Mouse (Mus musculus) T-helper 17 cell (primary cell): ENCODE data around the gene Dhrs1.

ENCODE experiments used
- in situ Hi-C, 2 experiments: fragments of 300-600 bp; cut with MboI, MseI; formaldehyde crosslinking; loops; 1 replicate in 1 of 2; 2 replicates in 1 of 2; pipeline ENCODE4 v1.15.1; 2025; ENCODE audit warnings: high pct_unique_total_duplicates in 2 of 2

Dhrs1 gene

GRCm38 (mm10) chr14:55722438-55722945, 23.0 kb downstream of the Dhrs1 start:
- in situ Hi-C loops: loop anchor here in 1 of 2 experiments (5.0 kb wide), 1 partner anchor 85 kb away; the partner anchor contains the start of genes Gm49378 and Ipo4

GRCm38 (mm10) chr14:55721700-55722437, 23.6 kb downstream of the Dhrs1 start, which contains the start of gene Rabggta:
Gene Rabggta (minus strand): TSS chr14:55722263.
- in situ Hi-C loops: loop anchor here in 1 of 2 experiments (5.0 kb wide), 1 partner anchor 85 kb away; the partner anchor contains the start of genes Gm49378 and Ipo4

- in situ Hi-C loops: loop anchor here in 1 of 2 experiments (5.0 kb wide), 1 partner anchor 84 kb away; the partner anchor contains the start of genes Gm49378 and Ipo4
These were observed 24.4 kb downstream of the Dhrs1 start for GRCm38 (mm10) chr14:55721076-55721475.

GRCm38 (mm10) chr14:55720666-55721065, 24.8 kb downstream of the Dhrs1 start:
- in situ Hi-C loops: loop anchor here in 1 of 2 experiments (5.0 kb wide), 1 partner anchor 83 kb away; the partner anchor contains the start of genes Gm49378 and Ipo4

GRCm38 (mm10) chr14:55719737-55720136, 25.8 kb downstream of the Dhrs1 start:
- in situ Hi-C loops: loop anchor here in 1 of 2 experiments (5.0 kb wide), 1 partner anchor 82 kb away; the partner anchor contains the start of genes Gm49378 and Ipo4

GRCm38 (mm10) chr14:55716884-55717283, 28.6 kb downstream of the Dhrs1 start:
- in situ Hi-C loops: no loop called here

- in situ Hi-C loops: no loop called here
These were observed 29.2 kb downstream of the Dhrs1 start for GRCm38 (mm10) chr14:55716271-55716670.

- in situ Hi-C loops: no loop called here
These were observed 30.6 kb downstream of the Dhrs1 start for GRCm38 (mm10) chr14:55714893-55715292.

- in situ Hi-C loops: no loop called here
These were observed 31.8 kb downstream of the Dhrs1 start, which contains the start of gene Tgm1 for GRCm38 (mm10) chr14:55713729-55714122. Gene Tgm1 (minus strand): TSS chr14:55713926.

- in situ Hi-C loops: no loop called here
These were observed 32.3 kb downstream of the Dhrs1 start for GRCm38 (mm10) chr14:55713007-55713728.

GRCm38 (mm10) chr14:55711786-55712185, 33.7 kb downstream of the Dhrs1 start:
- in situ Hi-C loops: no loop called here

GRCm38 (mm10) chr14:55709509-55709908, 36.0 kb downstream of the Dhrs1 start:
- in situ Hi-C loops: no loop called here

GRCm38 (mm10) chr14:55707397-55707796, 38.1 kb downstream of the Dhrs1 start:
- in situ Hi-C loops: no loop called here

- in situ Hi-C loops: no loop called here
These were observed 39.4 kb downstream of the Dhrs1 start for GRCm38 (mm10) chr14:55706051-55706600.

GRCm38 (mm10) chr14:55702761-55703160, 42.7 kb downstream of the Dhrs1 start:
- in situ Hi-C loops: no loop called here

- in situ Hi-C loops: no loop called here
These were observed 44.4 kb downstream of the Dhrs1 start for GRCm38 (mm10) chr14:55701131-55701530.

GRCm38 (mm10) chr14:55697226-55697625, 48.3 kb downstream of the Dhrs1 start:
- in situ Hi-C loops: no loop called here

GRCm38 (mm10) chr14:55689433-55689832, 56.1 kb downstream of the Dhrs1 start:
- in situ Hi-C loops: no loop called here
